Mouse (Mus musculus): Measurements from ENCODE around the gene Kcnab1. TPM values are rescaled to one million over a fixed set of nuclear protein-coding genes. Genes with fewer than 3 reads are reported as not detected.
A peak's percentile ranks its signal among the peaks of the same experiment; 100 is the strongest.
"Not testable (repeated sequence)": the region's sequence is repeated elsewhere in the genome, so short reads cannot be mapped to it uniquely, and the experiment has no call there.

Kcnab1 gene
- polyA plus RNA-seq, 1 experiment from 2014 or later, result 6.7 TPM

GRCm38 (mm10) chr3:65392421-65392817 is 283.2 kb downstream of the Kcnab1 start, which contains the start of gene Ssr3:
Gene Ssr3, minus strand, starts transcription at chr3:65392623.
- Histone ChIP-seq H3K36me3 (peaks cover 32% of the 10 kb centered on the region), H3K9me3 (replicated peaks) (no peaks in the 10 kb centered on the region), H3K27ac (replicated peaks) (peak within 1 kb of the TSS; percentile 96), H3K4me1 (peaks cover 10% of the 10 kb centered on the region), H3K27me3 (ENCODE audit: low read depth, poor library complexity, severe bottlenecking) (no peaks in the 10 kb centered on the region), H3K4me3 (peak within 1 kb of the TSS; percentile 86)
- under 1% methylated on average over 36 of the region's 36 CpGs for WGBS
- DNase-seq (ENCODE audit: low spot score), result peak; percentile 97

- 77% methylated on average over 1 of the region's 1 CpGs for WGBS
- H3K36me3 ChIP-seq; H3K27me3 ChIP-seq (ENCODE audit: low read depth, poor library complexity, severe bottlenecking); H3K9me3 ChIP-seq (replicated peaks); H3K4me3 ChIP-seq: not testable (repeated sequence)
- Histone ChIP-seq H3K4me1 (peaks cover 10% of the 10 kb centered on the region), H3K27ac (replicated peaks) (0 out of 2 replicates have a peak overlapping the region, but pooled peaks have one; percentile 61)
- DNase-seq (ENCODE audit: low spot score), result peak; percentile 31
These were observed 285.9 kb downstream of the Kcnab1 start for GRCm38 (mm10) chr3:65395111-65395510.

DNA sequence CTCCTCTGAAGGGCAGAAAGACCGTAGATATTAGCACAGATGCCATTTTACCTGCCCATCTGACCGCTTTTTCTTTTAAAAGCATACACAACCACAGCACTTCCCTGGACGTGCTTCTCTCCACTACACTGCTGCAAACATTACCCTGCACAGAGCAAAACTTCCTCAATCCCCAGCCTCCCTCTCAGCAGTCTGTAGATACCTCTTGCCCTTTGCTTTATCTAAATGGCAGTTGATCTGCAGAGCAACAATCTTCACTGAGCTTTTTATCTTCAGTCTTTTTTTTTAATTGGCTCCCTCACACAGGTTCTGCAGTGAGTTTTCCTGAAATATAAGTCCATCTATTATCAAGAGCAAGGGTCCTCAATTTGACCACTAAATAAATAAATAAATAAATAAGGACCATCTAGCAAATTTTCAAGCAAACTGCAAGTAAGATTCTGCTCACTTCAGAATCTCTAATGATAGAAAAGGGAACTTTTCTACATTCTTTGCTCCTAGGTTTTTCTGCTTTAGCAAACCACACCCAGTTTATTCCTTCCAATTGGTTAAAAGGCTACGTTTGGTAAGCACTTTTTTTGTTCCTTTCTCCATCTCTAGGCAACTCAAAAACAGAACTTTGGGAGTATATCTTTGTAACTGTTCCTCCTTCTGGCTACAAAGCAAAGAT is 287.8 kb downstream of the Kcnab1 start:
- Histone ChIP-seq H3K27ac (replicated peaks) (no peak overlapping the region), H3K9me3 (replicated peaks) (no peaks in the 10 kb centered on the region), H3K36me3 (no peaks in the 10 kb centered on the region), H3K4me1 (no peaks in the 10 kb centered on the region), H3K27me3 (ENCODE audit: low read depth, poor library complexity, severe bottlenecking) (no peaks in the 10 kb centered on the region), H3K4me3 (no peak overlapping the region)
- 81% methylated on average over 4 of the region's 4 CpGs for WGBS
- DNase-seq (ENCODE audit: low spot score), result no peak

DNA sequence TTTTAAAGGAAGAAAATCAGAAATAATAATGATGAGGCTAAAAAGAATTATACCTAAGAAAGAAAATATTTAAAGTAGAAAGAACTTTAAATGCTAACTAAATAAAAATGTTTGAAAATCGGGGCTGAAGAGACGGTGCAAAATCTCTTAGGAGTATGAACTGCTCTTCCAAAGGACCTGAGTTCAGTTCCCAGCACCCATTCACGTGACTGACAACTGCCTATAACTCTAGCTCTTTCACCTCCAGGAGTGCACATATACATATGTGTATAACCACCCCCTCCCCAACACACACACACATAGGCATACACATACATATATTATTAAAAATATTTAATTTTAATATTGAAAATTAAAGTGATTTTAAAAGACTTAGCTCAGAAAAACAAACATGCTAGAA is 288.4 kb downstream of the Kcnab1 start:
- Histone ChIP-seq H3K27me3 (ENCODE audit: low read depth, poor library complexity, severe bottlenecking) (no peaks in the 10 kb centered on the region), H3K4me3 (no peak overlapping the region), H3K4me1 (no peaks in the 10 kb centered on the region), H3K9me3 (replicated peaks) (no peaks in the 10 kb centered on the region), H3K27ac (replicated peaks) (no peak overlapping the region), H3K36me3 (no peaks in the 10 kb centered on the region)
- DNase-seq (ENCODE audit: low spot score), result no peak
- WGBS, result 91% methylated on average over 3 of the region's 3 CpGs

GRCm38 (mm10) chr3:65405781-65406180 is 296.6 kb downstream of the Kcnab1 start:
- DNase-seq (ENCODE audit: low spot score), result no peak

DNA sequence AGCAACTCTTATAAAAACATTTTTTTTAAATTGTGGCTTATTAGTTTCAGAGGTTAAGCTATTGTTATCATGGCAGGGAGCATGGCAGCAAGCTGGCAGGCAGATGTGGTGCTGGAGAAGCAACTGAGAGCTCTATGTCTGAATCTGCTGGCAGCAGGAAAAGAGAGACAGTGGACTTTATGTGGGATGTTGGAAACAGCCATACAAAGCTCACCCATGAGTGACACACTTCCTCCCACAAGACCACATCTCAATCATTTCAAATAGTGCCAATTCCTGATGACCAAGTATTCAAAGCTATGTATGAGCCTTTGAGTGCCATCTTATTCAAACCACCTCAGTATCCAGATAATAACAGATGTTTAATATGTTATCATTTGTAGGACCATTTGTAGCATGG is 298.7 kb downstream of the Kcnab1 start:
- no peak overlapping the region for H3K4me3 ChIP-seq
- H3K27me3 ChIP-seq (ENCODE audit: low read depth, poor library complexity, severe bottlenecking), result no peaks in the 10 kb centered on the region
- no peak for DNase-seq (ENCODE audit: low spot score)
- no peaks in the 10 kb centered on the region for H3K36me3 ChIP-seq
- H3K4me1 ChIP-seq, result no peaks in the 10 kb centered on the region
- H3K9me3 ChIP-seq (replicated peaks), result no peaks in the 10 kb centered on the region
- H3K27ac ChIP-seq (replicated peaks), result no peak overlapping the region

More at GRCm38 (mm10) chr3:65405781-65406180, 296.6 kb downstream of the Kcnab1 start:
- H3K9me3 ChIP-seq (replicated peaks), result no peaks in the 10 kb centered on the region
- no peaks in the 10 kb centered on the region for H3K4me1 ChIP-seq
- H3K27me3 ChIP-seq (ENCODE audit: low read depth, poor library complexity, severe bottlenecking), result no peaks in the 10 kb centered on the region
- H3K27ac ChIP-seq (replicated peaks), result no peak overlapping the region
- H3K4me3 ChIP-seq, result no peak overlapping the region
- H3K36me3 ChIP-seq, result no peaks in the 10 kb centered on the region
- 81% methylated on average over 4 of the region's 4 CpGs for WGBS

GRCm38 (mm10) chr3:65416571-65416970 is 307.4 kb downstream of the Kcnab1 start:
- H3K27me3 ChIP-seq (ENCODE audit: low read depth, poor library complexity, severe bottlenecking), result no peaks in the 10 kb centered on the region
- no peaks in the 10 kb centered on the region for H3K36me3 ChIP-seq
- H3K4me1 ChIP-seq, result peaks cover 4% of the 10 kb centered on the region; the same call in 1 of the 2 replicates
- DNase-seq (ENCODE audit: low spot score), result no peak
- no peak overlapping the region for H3K4me3 ChIP-seq
- no peak overlapping the region for H3K27ac ChIP-seq (replicated peaks)
- H3K9me3 ChIP-seq (replicated peaks), result no peaks in the 10 kb centered on the region

DNA sequence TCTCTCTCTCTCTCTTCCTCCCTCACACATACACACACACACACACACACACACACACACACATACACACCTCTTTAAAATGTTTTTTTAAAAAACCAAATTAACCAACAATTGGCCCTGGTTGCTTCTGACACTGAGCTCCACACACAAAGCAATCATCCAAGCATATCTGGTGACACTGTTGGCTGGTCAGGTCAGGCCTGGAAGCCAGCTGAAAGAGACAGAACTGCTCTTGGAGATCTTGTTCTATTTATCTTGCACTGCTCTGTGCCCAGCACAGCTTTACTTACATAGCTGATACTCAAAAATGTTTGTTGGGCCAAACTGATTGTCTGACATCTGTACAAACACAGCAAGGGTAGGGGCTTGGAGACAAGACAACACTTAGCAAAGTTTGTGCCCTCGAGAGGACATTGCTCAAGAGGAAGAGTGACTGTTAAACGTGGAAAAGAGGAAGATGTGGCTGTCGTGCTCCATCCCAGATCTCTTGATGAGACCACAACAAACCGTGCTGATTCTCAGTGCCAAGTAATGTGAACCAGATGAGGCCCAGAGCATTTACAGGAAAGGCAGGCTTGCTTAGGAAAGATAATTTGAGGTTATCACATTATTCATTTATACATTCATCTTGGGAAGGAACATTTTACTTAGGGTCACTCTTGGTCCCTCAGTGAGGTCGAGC is 308.9 kb downstream of the Kcnab1 start:
- DNase-seq (ENCODE audit: low spot score), result no peak
- Histone ChIP-seq H3K27me3 (ENCODE audit: low read depth, poor library complexity, severe bottlenecking) (no peaks in the 10 kb centered on the region), H3K27ac (replicated peaks) (no peak overlapping the region), H3K4me1 (peaks cover 4% of the 10 kb centered on the region; the same call in 1 of the 2 replicates), H3K36me3 (no peaks in the 10 kb centered on the region), H3K4me3 (no peak overlapping the region), H3K9me3 (replicated peaks) (no peaks in the 10 kb centered on the region)
- 69% methylated on average over 5 of the region's 5 CpGs for WGBS

DNA sequence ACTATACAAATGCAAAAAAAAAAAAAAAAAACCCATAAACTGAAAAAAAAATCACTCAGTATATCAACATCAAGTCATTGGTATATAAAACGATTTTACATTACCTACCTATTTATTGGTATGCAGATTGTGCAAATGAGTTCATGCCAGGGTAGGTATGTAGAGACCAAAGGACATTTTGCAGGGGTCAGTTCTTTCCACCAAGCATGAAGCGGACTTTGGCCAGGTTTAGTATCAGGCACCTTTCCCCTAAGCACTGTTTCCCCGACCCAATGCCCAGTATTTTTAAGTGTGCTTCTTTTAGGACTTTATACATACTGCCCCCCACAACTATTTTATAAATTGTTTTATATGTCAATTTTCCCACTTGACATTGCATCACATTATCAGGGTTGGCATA is 310.5 kb downstream of the Kcnab1 start:
- no peak overlapping the region for H3K4me3 ChIP-seq
- no peaks in the 10 kb centered on the region for H3K9me3 ChIP-seq (replicated peaks)
- WGBS, result 89% methylated on average over 3 of the region's 3 CpGs
- H3K27me3 ChIP-seq (ENCODE audit: low read depth, poor library complexity, severe bottlenecking), result no peaks in the 10 kb centered on the region
- no peaks in the 10 kb centered on the region for H3K36me3 ChIP-seq
- DNase-seq (ENCODE audit: low spot score), result no peak
- no peak overlapping the region for H3K27ac ChIP-seq (replicated peaks)
- H3K4me1 ChIP-seq, result peaks cover 4% of the 10 kb centered on the region; the same call in 1 of the 2 replicates

Measured in midbrain, embryonic 10.5 days (tissue).